21 mouse cellular contexts compared by ENCODE assay signal in genomic region chr15:27871708-27872107, GRCm38 (mm10).
DNase-seq lines count a peak whose midpoint lies in the region; ATAC-seq and TF ChIP-seq lines count a peak whose summit lies in the region.
"Had no signal": no experiment of that assay in that cellular context is flagged by ENCODE, and none has a peak within 500 bp of the region (broad histone marks: within the 10 kb centered on the region; RNA-seq: fewer than 3 reads in every experiment).

No protein-coding gene starts in this region.

- WGBS in heart, embryonic 12.5 days = 50% methylated on average over 10 of the region's 10 CpGs
- WGBS in heart, embryonic 11.5 days (ENCODE audit: insufficient replicate concordance) = 59% methylated on average over 10 of the region's 10 CpGs
- WGBS in neural tube, embryonic 14.5 days = 88% methylated on average over 10 of the region's 10 CpGs
- 80% methylated on average over 10 of the region's 10 CpGs for WGBS in neural tube, embryonic 15.5 days
- 11% methylated on average over 10 of the region's 10 CpGs for WGBS in liver, embryonic 14.5 days (ENCODE audit: insufficient replicate concordance)

- no peak overlapping the region for H3K4me3 ChIP-seq in heart, embryonic 12.5 days
- H3K4me3 ChIP-seq in heart, embryonic 11.5 days (ENCODE audit: low read depth, low read length) = no peak overlapping the region
- H3K4me3 ChIP-seq in neural tube, embryonic 14.5 days (ENCODE audit: low read depth, low read length) = no peak overlapping the region
- H3K4me3 ChIP-seq in neural tube, embryonic 15.5 days (replicated peaks) = no peak overlapping the region
- peak overlapping the region; percentile 15 to 19 for H3K4me3 ChIP-seq in liver, embryonic 14.5 days (ENCODE audit: insufficient read depth in 1 of 2, low read depth in 2 of 2, low read length in 2 of 2)
- H3K4me3 ChIP-seq: limb, embryonic 15.5 days; midbrain, embryonic 13.5 days; myocyte had no signal

- H3K27ac ChIP-seq in heart, embryonic 12.5 days (ENCODE audit: poor library complexity, severe bottlenecking) = peak overlapping the region; percentile 19; the same call in 1 of the 2 replicates
- no peak overlapping the region for H3K27ac ChIP-seq in heart, embryonic 11.5 days (ENCODE audit: low read depth, low read length)
- H3K27ac ChIP-seq in neural tube, embryonic 14.5 days (ENCODE audit: low read depth, low read length) = no peak overlapping the region
- H3K27ac ChIP-seq in neural tube, embryonic 15.5 days (replicated peaks) = no peak overlapping the region
- H3K27ac ChIP-seq in liver, embryonic 14.5 days = peak overlapping the region; percentile 47; the same call in 1 of the 2 replicates
- H3K27ac ChIP-seq: limb, embryonic 15.5 days; midbrain, embryonic 13.5 days had no signal

- no peak overlapping the region for H3K4me2 ChIP-seq in heart, embryonic 12.5 days
- no peak overlapping the region for H3K4me2 ChIP-seq in heart, embryonic 11.5 days
- no peak overlapping the region for H3K4me2 ChIP-seq in neural tube, embryonic 14.5 days (ENCODE audit: low read depth, low read length)
- H3K4me2 ChIP-seq in neural tube, embryonic 15.5 days = no peak overlapping the region
- H3K4me2 ChIP-seq in liver, embryonic 14.5 days (ENCODE audit: low read depth) = peak overlapping the region; percentile 65
- H3K4me2 ChIP-seq: limb, embryonic 15.5 days; midbrain, embryonic 13.5 days had no signal

- no peaks in the 10 kb centered on the region for H3K27me3 ChIP-seq in heart, embryonic 12.5 days (replicated peaks)
- H3K27me3 ChIP-seq in heart, embryonic 11.5 days (ENCODE audit: control insufficient read depth, insufficient read depth, low read length) = no peaks in the 10 kb centered on the region
- no peaks in the 10 kb centered on the region for H3K27me3 ChIP-seq in neural tube, embryonic 14.5 days (ENCODE audit: control insufficient read depth, insufficient read depth, low read length)
- no peaks in the 10 kb centered on the region for H3K27me3 ChIP-seq in neural tube, embryonic 15.5 days (replicated peaks)
- H3K27me3 ChIP-seq in liver, embryonic 14.5 days (ENCODE audit: control insufficient read depth, insufficient read depth, low read length) = no peaks in the 10 kb centered on the region
- H3K27me3 ChIP-seq: CH12.LX; limb, embryonic 15.5 days; midbrain, embryonic 13.5 days had no signal

- peaks cover 27% of the 10 kb centered on the region for H3K4me1 ChIP-seq in heart, embryonic 12.5 days (replicated peaks)
- H3K4me1 ChIP-seq in heart, embryonic 11.5 days (ENCODE audit: control insufficient read depth, insufficient read depth, low read length) = peaks cover 8% of the 10 kb centered on the region; the same call in 1 of the 2 replicates
- H3K4me1 ChIP-seq in neural tube, embryonic 14.5 days (ENCODE audit: control insufficient read depth, insufficient read depth, low read length) = no peaks in the 10 kb centered on the region
- 0 out of 2 replicates have a peak, but pooled peaks cover 2% of the 10 kb centered on the region for H3K4me1 ChIP-seq in neural tube, embryonic 15.5 days
- H3K4me1 ChIP-seq in liver, embryonic 14.5 days (replicated peaks; ENCODE audit: control insufficient read depth in 2 of 2, insufficient read depth in 2 of 2, low read length in 1 of 2) = peaks cover 2 to 17% of the 10 kb centered on the region in 2 experiments; a peak in 3 of 4 replicates

- peaks cover 50% of the 10 kb centered on the region for H3K36me3 ChIP-seq in heart, embryonic 12.5 days
- H3K36me3 ChIP-seq in heart, embryonic 11.5 days (ENCODE audit: control insufficient read depth, insufficient read depth, low read length) = peaks cover 8% of the 10 kb centered on the region
- H3K36me3 ChIP-seq in neural tube, embryonic 14.5 days (ENCODE audit: control insufficient read depth, insufficient read depth, low read length) = peaks cover 17% of the 10 kb centered on the region; the same call in 1 of the 2 replicates
- H3K36me3 ChIP-seq in neural tube, embryonic 15.5 days = peaks cover 41% of the 10 kb centered on the region
- H3K36me3 ChIP-seq in liver, embryonic 14.5 days (replicated peaks; ENCODE audit: control insufficient read depth, insufficient read depth, low read depth) = no peaks in the 10 kb centered on the region

- ATAC-seq in heart, embryonic 12.5 days (ENCODE audit: insufficient number of reproducible peaks, low FRiP score) = peak; percentile 54
- ATAC-seq in heart, embryonic 11.5 days (replicated peaks; ENCODE audit: insufficient number of reproducible peaks, low FRiP score, low TSS enrichment) = no peak
- ATAC-seq in neural tube, embryonic 14.5 days (ENCODE audit: low read depth) = 0 out of 2 replicates have a peak, but pooled peaks have one; percentile 38
- ATAC-seq in neural tube, embryonic 15.5 days (ENCODE audit: low FRiP score) = no peak
- ATAC-seq in liver, embryonic 14.5 days (ENCODE audit: insufficient read depth) = peak; percentile 94
- ATAC-seq: forebrain, embryonic 14.5 days; inflammation-experienced regulatory T-cells, adult 6 months; midbrain, embryonic 13.5 days had no signal

- TF ChIP-seq EP300 in liver, embryonic 14.5 days (IDR thresholded peaks at IDR 0.05; ENCODE audit: low read depth) = peak; percentile 81

- no peak overlapping the region for H3K9ac ChIP-seq in heart, embryonic 12.5 days
- H3K9ac ChIP-seq in heart, embryonic 11.5 days (ENCODE audit: low read depth, low read length) = no peak overlapping the region
- no peak overlapping the region for H3K9ac ChIP-seq in neural tube, embryonic 14.5 days (replicated peaks; ENCODE audit: low read depth, low read length)
- H3K9ac ChIP-seq in neural tube, embryonic 15.5 days (replicated peaks) = no peak overlapping the region
- peak overlapping the region; percentile 34; the same call in 1 of the 2 replicates for H3K9ac ChIP-seq in liver, embryonic 14.5 days (replicated peaks)
- H3K9ac ChIP-seq: limb, embryonic 15.5 days; midbrain, embryonic 13.5 days had no signal

- DNase-seq in liver, embryonic 14.5 days (ENCODE audit: low read depth in 3 of 3, low spot score in 3 of 3) = peak; percentile 35 to 41 (median 39)
- peak; percentile 72 for DNase-seq in testis, postnatal 14 days (ENCODE audit: low spot score)
- DNase-seq in gastrocnemius, postnatal 10 days = no peak
- no peak for DNase-seq in kidney, postnatal 25 days
- DNase-seq: adrenal gland, postnatal 10 days; cerebellum, adult 9-11 months; embryo, embryonic 11 days; kidney, adult 9 months; lung, postnatal 14 days; retina, postnatal 1 day; thymus, adult 2 months had no signal

- no peak for TF ChIP-seq CTCF in liver, embryonic 14.5 days (IDR thresholded peaks at IDR 0.05; ENCODE audit: low read depth)

- no peaks in the 10 kb centered on the region for H3K9me3 ChIP-seq in heart, embryonic 12.5 days (replicated peaks)
- H3K9me3 ChIP-seq in heart, embryonic 11.5 days (replicated peaks; ENCODE audit: control insufficient read depth, low read length) = no peaks in the 10 kb centered on the region
- no peaks in the 10 kb centered on the region for H3K9me3 ChIP-seq in neural tube, embryonic 14.5 days (ENCODE audit: control insufficient read depth, low read length)
- no peaks in the 10 kb centered on the region for H3K9me3 ChIP-seq in neural tube, embryonic 15.5 days (replicated peaks)
- H3K9me3 ChIP-seq in liver, embryonic 14.5 days (ENCODE audit: control insufficient read depth, low read length) = no peaks in the 10 kb centered on the region
- H3K9me3 ChIP-seq: limb, embryonic 15.5 days; midbrain, embryonic 13.5 days had no signal

Comparison
In these comparisons a context has a peak if more than half of its experiments do, and no peak if none do; other contexts are left out.
1. ATAC-seq: peak in heart, embryonic 12.5 days (single experiment), neural tube, embryonic 14.5 days (single experiment) and liver, embryonic 14.5 days (single experiment); none in heart, embryonic 11.5 days (single experiment) and neural tube, embryonic 15.5 days (single experiment).
2. H3K27ac ChIP-seq: peak in heart, embryonic 12.5 days (single experiment) and liver, embryonic 14.5 days (single experiment); none in heart, embryonic 11.5 days (single experiment), neural tube, embryonic 14.5 days (single experiment) and neural tube, embryonic 15.5 days (single experiment).
3. H3K4me3 ChIP-seq: peak in liver, embryonic 14.5 days (2 of 2); none in heart, embryonic 12.5 days (single experiment), heart, embryonic 11.5 days (single experiment), neural tube, embryonic 14.5 days (single experiment) and neural tube, embryonic 15.5 days (single experiment).
4. DNase-seq: peak in liver, embryonic 14.5 days (3 of 3) and testis, postnatal 14 days (single experiment); none in gastrocnemius, postnatal 10 days (single experiment) and kidney, postnatal 25 days (0 of 2).